Mouse (Mus musculus) lung, adult 2 months (tissue): ENCODE results near the gene Ttc27. TPM values are rescaled to one million over a fixed set of nuclear protein-coding genes. Genes with fewer than 3 reads are reported as not detected.

Experiments
- DNase-seq: peaks from one replicate; pipeline ENCODE4 v3.0.0; 2022
- H3K4me1 ChIP-seq: fragments of 200-500 bp; 2 replicates; pipeline ENCODE4 v1.6.1; 2011; ENCODE audit warnings: low read length; ENCODE audit not compliant: control insufficient read depth, insufficient read depth
- H3K4me3 ChIP-seq: fragments of 200-500 bp; replicated peaks from 2 replicates; pipeline ENCODE3; 2011; ENCODE audit warnings: low read depth, mild to moderate bottlenecking, control low read depth, low read length; ENCODE audit errors: extremely low read depth
- CTCF ChIP-seq: fragments of 200-500 bp; IDR thresholded peaks from 2 replicates; pipeline ENCODE4 v1.5.1; 2011; ENCODE audit warnings: mild to moderate bottlenecking, low read length, control low read depth; ENCODE audit not compliant: insufficient read depth
- POLR2A ChIP-seq: fragments of 200-500 bp; IDR thresholded peaks from 2 replicates; pipeline ENCODE4 v1.6.1; 2011; ENCODE audit warnings: low read depth, mild to moderate bottlenecking, control low read depth, low read length, borderline replicate concordance; ENCODE audit errors: extremely low read depth
- WGBS: fragments of 180-500 bp; shearing (Covaris S2); methylation state at CpG from one replicate; pipeline ENCODE4 v1.1.7; 2018; 5-methylcytosine and 5-hydroxymethylcytosine counted together
- polyA plus RNA-seq: library from polyadenylated mRNA; depleted of rRNA; stranded (reverse); fragments of >200 nt; gene quantifications from 2 replicates; pipeline ENCODE4 v1.2.3, GENCODE M21; 2012

Ttc27 gene
- polyA plus RNA-seq, 1 experiment, result 4.5 TPM

GRCm38 (mm10) chr17:74735392-74735791 is 17.9 kb downstream of the Ttc27 start:
- Histone ChIP-seq H3K4me3 (no peak overlapping the region), H3K4me1 (no peaks in the 10 kb centered on the region)
- DNase-seq, result no peak
- TF ChIP-seq CTCF, result no peak
- TF ChIP-seq POLR2A, result no peak
- WGBS, result 76% methylated on average over 11 of the region's 11 CpGs

GRCm38 (mm10) chr17:74749659-74750058 is 32.1 kb downstream of the Ttc27 start:
- no peak for TF ChIP-seq CTCF
- TF ChIP-seq POLR2A, result no peak
- H3K4me1 ChIP-seq, result 0 out of 2 replicates have a peak, but pooled peaks cover 3% of the 10 kb centered on the region
- 78% methylated on average over 1 of the region's 1 CpGs for WGBS
- no peak for DNase-seq
- H3K4me3 ChIP-seq, result no peak overlapping the region

- Histone ChIP-seq H3K4me3 (no peak overlapping the region), H3K4me1 (0 out of 2 replicates have a peak, but pooled peaks cover 3% of the 10 kb centered on the region)
- TF ChIP-seq POLR2A (no peak), CTCF (no peak)
- no peak for DNase-seq
- WGBS, result 81% methylated on average over 4 of the region's 4 CpGs
Observed at GRCm38 (mm10) chr17:74751026-74751425, 33.5 kb downstream of the Ttc27 start.

- WGBS, result 63% methylated on average over 8 of the region's 8 CpGs
- DNase-seq, result no peak
- Histone ChIP-seq H3K4me3 (no peak overlapping the region), H3K4me1 (0 out of 2 replicates have a peak, but pooled peaks cover 3% of the 10 kb centered on the region)
- TF ChIP-seq POLR2A (no peak), CTCF (no peak)
Observed at GRCm38 (mm10) chr17:74752906-74753627, 35.5 kb downstream of the Ttc27 start.

- no peak for DNase-seq
- TF ChIP-seq POLR2A (no peak), CTCF (no peak)
- whole genome bisulfite sequencing, result 70% methylated on average over 5 of the region's 5 CpGs
Observed at GRCm38 (mm10) chr17:74753628-74754104, 36.1 kb downstream of the Ttc27 start.

GRCm38 (mm10) chr17:74754369-74755118 is 37.0 kb downstream of the Ttc27 start:
- no peak for DNase-seq
- no peak for TF ChIP-seq POLR2A
- no peak for TF ChIP-seq CTCF
- 0 out of 2 replicates have a peak, but pooled peaks cover 3% of the 10 kb centered on the region for H3K4me1 ChIP-seq
- 86% methylated on average over 11 of the region's 11 CpGs for WGBS
- no peak overlapping the region for H3K4me3 ChIP-seq

More at GRCm38 (mm10) chr17:74753628-74754104, 36.1 kb downstream of the Ttc27 start:
- Histone ChIP-seq H3K4me3 (no peak overlapping the region), H3K4me1 (0 out of 2 replicates have a peak, but pooled peaks cover 3% of the 10 kb centered on the region)

GRCm38 (mm10) chr17:74769390-74769811 is 51.9 kb downstream of the Ttc27 start:
- no peak for DNase-seq
- Histone ChIP-seq H3K4me1 (no peaks in the 10 kb centered on the region), H3K4me3 (no peak overlapping the region)
- TF ChIP-seq POLR2A, result no peak
- TF ChIP-seq CTCF, result no peak
- WGBS, result 80% methylated on average over 9 of the region's 9 CpGs

- WGBS, result 83% methylated on average over 4 of the region's 4 CpGs
- TF ChIP-seq CTCF, result no peak
- DNase-seq, result no peak
- H3K4me1 ChIP-seq, result no peaks in the 10 kb centered on the region
- H3K4me3 ChIP-seq, result no peak overlapping the region
Observed at GRCm38 (mm10) chr17:74772364-74772763, 54.8 kb downstream of the Ttc27 start.

GRCm38 (mm10) chr17:74773556-74773955 is 56.0 kb downstream of the Ttc27 start:
- WGBS, result 87% methylated on average over 5 of the region's 5 CpGs
- no peak for TF ChIP-seq POLR2A
- TF ChIP-seq CTCF, result no peak
- no peaks in the 10 kb centered on the region for H3K4me1 ChIP-seq
- no peak overlapping the region for H3K4me3 ChIP-seq
- DNase-seq, result no peak
